Comparison of ENCODE assay signal across 8 mouse cellular contexts in genomic region chr10:80932700-80933420, GRCm38 (mm10). TPM values are rescaled to one million over a fixed set of nuclear protein-coding genes. Genes with fewer than 3 reads are reported as not detected.
DNase-seq lines count a peak whose midpoint lies in the region; ATAC-seq and TF ChIP-seq lines count a peak whose summit lies in the region.

No protein-coding gene starts in this region.

- no peaks in the 10 kb centered on the region for H3K9me3 ChIP-seq in forebrain, embryonic 15.5 days
- H3K9me3 ChIP-seq in liver, embryonic 14.5 days (ENCODE audit: control insufficient read depth, low read length): no peaks in the 10 kb centered on the region
- H3K9me3 ChIP-seq in stomach, postnatal 0 days (ENCODE audit: control insufficient read depth, low read length): no peaks in the 10 kb centered on the region

- no peak overlapping the region for H3K9ac ChIP-seq in forebrain, embryonic 15.5 days (replicated peaks)
- no peak overlapping the region for H3K9ac ChIP-seq in liver, embryonic 14.5 days (replicated peaks)
- peak overlapping the region; percentile 18 for H3K9ac ChIP-seq in stomach, postnatal 0 days (ENCODE audit: low read length)

- H3K36me3 ChIP-seq in forebrain, embryonic 15.5 days: no peaks in the 10 kb centered on the region
- no peaks in the 10 kb centered on the region for H3K36me3 ChIP-seq in liver, embryonic 14.5 days (replicated peaks; ENCODE audit: control insufficient read depth, insufficient read depth, low read depth)
- no peaks in the 10 kb centered on the region for H3K36me3 ChIP-seq in stomach, postnatal 0 days (ENCODE audit: control insufficient read depth, insufficient read depth, low read length)

- ATAC-seq in forebrain, embryonic 15.5 days (replicated peaks): no peak
- ATAC-seq in liver, embryonic 14.5 days (ENCODE audit: insufficient read depth): no peak
- ATAC-seq in stomach, postnatal 0 days (ENCODE audit: low FRiP score, low TSS enrichment): no peak
- no peak for ATAC-seq in activated CD4-positive, CD25-positive, alpha-beta regulatory T cell, adult 4 months

- peak overlapping the region; percentile 99 for H3K4me2 ChIP-seq in forebrain, embryonic 15.5 days (replicated peaks)
- H3K4me2 ChIP-seq in liver, embryonic 14.5 days (ENCODE audit: low read depth): peak overlapping the region; percentile 90
- peak overlapping the region; percentile 94 for H3K4me2 ChIP-seq in stomach, postnatal 0 days (replicated peaks; ENCODE audit: low read depth)

- peak overlapping the region; percentile 28 for H3K4me3 ChIP-seq in forebrain, embryonic 15.5 days
- peak overlapping the region; percentile 3 to 39; a peak in 3 of 4 replicates for H3K4me3 ChIP-seq in liver, embryonic 14.5 days (ENCODE audit: insufficient read depth in 1 of 2, low read depth in 2 of 2, low read length in 2 of 2)
- H3K4me3 ChIP-seq in stomach, postnatal 0 days (ENCODE audit: low read depth, low read length): peak overlapping the region; percentile 81

- TF ChIP-seq EP300 in liver, embryonic 14.5 days (IDR thresholded peaks at IDR 0.05; ENCODE audit: low read depth): no peak
- TF ChIP-seq EP300 in stomach, postnatal 0 days (optimal IDR thresholded peaks at IDR 0.05): no peak

- peaks cover 52% of the 10 kb centered on the region for H3K27me3 ChIP-seq in forebrain, embryonic 15.5 days
- H3K27me3 ChIP-seq in liver, embryonic 14.5 days (ENCODE audit: control insufficient read depth, insufficient read depth, low read length): peaks cover 76% of the 10 kb centered on the region
- no peaks in the 10 kb centered on the region for H3K27me3 ChIP-seq in stomach, postnatal 0 days (ENCODE audit: control insufficient read depth, insufficient read depth, low read length)

- 3% methylated on average over 17 of the region's 17 CpGs for WGBS in forebrain, embryonic 15.5 days
- WGBS in liver, embryonic 14.5 days (ENCODE audit: insufficient replicate concordance): 2% methylated on average over 17 of the region's 17 CpGs
- WGBS in stomach, postnatal 0 days: 3% methylated on average over 17 of the region's 17 CpGs

- H3K4me1 ChIP-seq in forebrain, embryonic 15.5 days: peaks cover 76% of the 10 kb centered on the region
- peaks cover 11 to 13% of the 10 kb centered on the region in 2 experiments for H3K4me1 ChIP-seq in liver, embryonic 14.5 days (replicated peaks; ENCODE audit: control insufficient read depth in 2 of 2, insufficient read depth in 2 of 2, low read length in 1 of 2)
- peaks cover 31% of the 10 kb centered on the region for H3K4me1 ChIP-seq in stomach, postnatal 0 days (replicated peaks; ENCODE audit: control insufficient read depth, insufficient read depth)

- TF ChIP-seq CTCF in liver, embryonic 14.5 days (IDR thresholded peaks at IDR 0.05; ENCODE audit: low read depth): no peak
- no peak for TF ChIP-seq CTCF in stomach, postnatal 0 days (IDR thresholded peaks at IDR 0.05; ENCODE audit: low read depth)

- peak; percentile 37 for DNase-seq in adrenal gland, adult 2 months
- no peak for DNase-seq in adrenal gland, postnatal 25 days
- DNase-seq in A20 (ENCODE audit: low read depth, low spot score): peak; percentile 61
- no peak for DNase-seq in liver, embryonic 14.5 days (ENCODE audit: low read depth in 3 of 3, low spot score in 3 of 3)
- peak; percentile 45 for DNase-seq in stomach, postnatal 0 days (ENCODE audit: low spot score)
- DNase-seq in layer of hippocampus, postnatal 14 days (ENCODE audit: low spot score in 2 of 2): no peak

- H3K27ac ChIP-seq in forebrain, embryonic 15.5 days (replicated peaks): no peak overlapping the region
- no peak overlapping the region for H3K27ac ChIP-seq in liver, embryonic 14.5 days
- peak overlapping the region; percentile 75 for H3K27ac ChIP-seq in stomach, postnatal 0 days (replicated peaks)

RNA-seq across cellular contexts. Expression of gene Gadd45b, which starts 3.0 kb away (rescaled TPM):
- 10 to 100 TPM; 25.6 to 84.9 TPM for total RNA-seq in adrenal gland, adult 2 months (2021)
- polyA plus RNA-seq in adrenal gland, adult 2 months (2012; rRNA removed): 37.6 and 50.8 TPM in 2 replicates
- total RNA-seq in adrenal gland, postnatal 25 days (2021): 15.3 and 15.4 TPM in 2 replicates
- 5.5 and 5.9 TPM in 2 replicates for polyA plus RNA-seq in forebrain, embryonic 15.5 days (2015; fragmentation: Nextera tagmentation; extraction: Ambion mirVana)
- polyA plus RNA-seq in liver, embryonic 14.5 days (2012; rRNA removed): 1.3 and 1.9 TPM in 2 replicates
- polyA plus RNA-seq in liver, embryonic 14.5 days (2014; fragmentation: Nextera tagmentation; extraction: Ambion mirVana): 2.0 and 2.7 TPM in 2 replicates
- 59.5 and 62.2 TPM in 2 replicates for polyA plus RNA-seq in stomach, postnatal 0 days (2015; fragmentation: Nextera tagmentation; extraction: Ambion mirVana)
- 10 to 100 TPM; 14.0 to 17.6 TPM for total RNA-seq in layer of hippocampus, postnatal 14 days (2021)
- polyA plus RNA-seq in activated CD4-positive, CD25-positive, alpha-beta regulatory T cell, adult 4 months (2017; shearing (Covaris generic)): 10 to 100 TPM; 22.8 to 45.2 TPM

RNA-seq across cellular contexts. Expression of gene Lmnb2, which starts 14.8 kb away (rescaled TPM):
- 10 to 100 TPM; 10.8 to 11.4 TPM for total RNA-seq in adrenal gland, adult 2 months (2021)
- polyA plus RNA-seq in adrenal gland, adult 2 months (2012; rRNA removed): 16.2 and 17.9 TPM in 2 replicates
- total RNA-seq in adrenal gland, postnatal 25 days (2021): 14.4 and 15.2 TPM in 2 replicates
- 50.6 and 53.5 TPM in 2 replicates for polyA plus RNA-seq in forebrain, embryonic 15.5 days (2015; fragmentation: Nextera tagmentation; extraction: Ambion mirVana)
- 9.5 and 11.3 TPM in 2 replicates for polyA plus RNA-seq in liver, embryonic 14.5 days (2012; rRNA removed)
- polyA plus RNA-seq in liver, embryonic 14.5 days (2014; fragmentation: Nextera tagmentation; extraction: Ambion mirVana): 2.8 and 3.2 TPM in 2 replicates
- polyA plus RNA-seq in stomach, postnatal 0 days (2015; fragmentation: Nextera tagmentation; extraction: Ambion mirVana): 12.0 and 12.4 TPM in 2 replicates
- total RNA-seq in layer of hippocampus, postnatal 14 days (2021): 10 to 100 TPM; 18.2 to 21.5 TPM
- 1 to 10 TPM; 2.8 to 4.5 TPM for polyA plus RNA-seq in activated CD4-positive, CD25-positive, alpha-beta regulatory T cell, adult 4 months (2017; shearing (Covaris generic))

RNA-seq across cellular contexts. Expression of gene Timm13, which starts 32.1 kb away (rescaled TPM):
- total RNA-seq in adrenal gland, adult 2 months (2021): 100 to 1,000 TPM; 174 to 231 TPM
- 236 and 243 TPM in 2 replicates for polyA plus RNA-seq in adrenal gland, adult 2 months (2012; rRNA removed)
- 188 and 208 TPM in 2 replicates for total RNA-seq in adrenal gland, postnatal 25 days (2021)
- polyA plus RNA-seq in forebrain, embryonic 15.5 days (2015; fragmentation: Nextera tagmentation; extraction: Ambion mirVana): 326 and 357 TPM in 2 replicates
- polyA plus RNA-seq in liver, embryonic 14.5 days (2012; rRNA removed): 114 and 145 TPM in 2 replicates
- 201 and 208 TPM in 2 replicates for polyA plus RNA-seq in liver, embryonic 14.5 days (2014; fragmentation: Nextera tagmentation; extraction: Ambion mirVana)
- polyA plus RNA-seq in stomach, postnatal 0 days (2015; fragmentation: Nextera tagmentation; extraction: Ambion mirVana): 292 and 304 TPM in 2 replicates
- total RNA-seq in layer of hippocampus, postnatal 14 days (2021): 100 to 1,000 TPM; 161 to 172 TPM
- 100 to 1,000 TPM; 228 to 262 TPM for polyA plus RNA-seq in activated CD4-positive, CD25-positive, alpha-beta regulatory T cell, adult 4 months (2017; shearing (Covaris generic))

Comparison
In these comparisons a context has a peak if more than half of its experiments do, and no peak if none do; other contexts are left out.
1. DNase-seq: peak in adrenal gland, adult 2 months (single experiment), A20 (single experiment) and stomach, postnatal 0 days (single experiment); none in adrenal gland, postnatal 25 days (single experiment), liver, embryonic 14.5 days (0 of 3) and layer of hippocampus, postnatal 14 days (0 of 2).
2. H3K4me3 ChIP-seq: peak in every context shown above with its lines; median percentile 81 in stomach, postnatal 0 days; 28 in forebrain, embryonic 15.5 days; 21 in liver, embryonic 14.5 days.
3. Peak in every context shown above with its lines, with median percentiles within 50 percentile points of each other: H3K4me2 ChIP-seq.